Mouse (Mus musculus): Measurements from ENCODE around the gene Mtmr10.

DNA sequence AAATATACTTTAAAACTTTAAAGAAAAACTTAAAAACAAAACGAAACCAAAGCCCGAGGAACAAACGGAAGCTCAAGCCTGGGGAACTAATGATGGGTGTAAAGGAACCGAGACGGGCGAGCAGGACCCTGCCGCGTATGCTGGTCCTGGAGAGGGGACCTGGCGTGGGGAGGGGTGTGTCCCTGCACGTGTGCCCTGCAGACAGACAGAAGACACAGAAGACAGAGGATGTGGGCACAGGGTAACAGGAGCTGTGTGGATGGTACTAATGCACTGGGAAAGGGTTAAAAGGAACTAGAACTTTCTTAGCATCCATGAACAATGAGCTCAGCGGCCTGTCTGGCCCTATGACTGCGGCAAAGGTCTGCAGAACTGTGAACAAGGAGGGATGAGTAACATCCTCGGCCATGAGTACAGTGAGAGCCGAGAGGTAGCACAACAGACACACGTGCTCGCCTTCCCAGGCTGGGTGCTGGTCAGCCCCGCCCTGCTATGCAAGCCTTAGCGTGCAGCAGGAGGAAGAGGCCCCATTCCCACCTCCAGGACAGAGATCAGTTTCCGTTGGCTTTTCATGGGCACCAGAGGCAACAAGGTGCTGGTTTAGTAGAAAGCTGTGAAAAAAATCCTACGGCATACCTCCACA, 72.6 kb downstream of the Mtmr10 start:
- TF ChIP-seq CTCF (conservative IDR thresholded peaks at IDR 0.05; ENCODE audit: low read length) (no peak), NANOG (IDR thresholded peaks at IDR 0.05; ENCODE audit: borderline replicate concordance, low read length) (no peak), POU5F1 (IDR thresholded peaks at IDR 0.05; ENCODE audit: borderline replicate concordance, low read length) (no peak)
